Mouse (Mus musculus): ENCODE data around the gene Hoxb7. TPM values are rescaled to one million over a fixed set of nuclear protein-coding genes. Genes with fewer than 3 reads are reported as not detected.

Gene Hoxb7
- polyA plus RNA-seq, 2 experiments: 0.02 to 0.19 TPM

GRCm38 (mm10) chr11:96324125-96324524 lies 37.7 kb downstream of the Hoxb7 start:
- Histone ChIP-seq H3K9ac (replicated peaks) (no peak overlapping the region), H3K4me2 (ENCODE audit: low read depth) (no peak overlapping the region), H3K4me3 (ENCODE audit: insufficient read depth in 1 of 2, low read depth in 2 of 2, low read length in 2 of 2) (no peak overlapping the region), H3K4me1 (replicated peaks; ENCODE audit: control insufficient read depth in 2 of 2, insufficient read depth in 2 of 2, low read length in 1 of 2) (no peaks in the 10 kb centered on the region), H3K27me3 (ENCODE audit: control insufficient read depth, insufficient read depth, low read length) (peaks cover 68% of the 10 kb centered on the region), H3K36me3 (replicated peaks; ENCODE audit: control insufficient read depth, insufficient read depth, low read depth) (no peaks in the 10 kb centered on the region), H3K27ac (no peak overlapping the region), H3K9me3 (ENCODE audit: control insufficient read depth, low read length) (no peaks in the 10 kb centered on the region)
- 18% methylated on average over 5 of the region's 5 CpGs for WGBS (ENCODE audit: insufficient replicate concordance)
- ATAC-seq (ENCODE audit: insufficient read depth): no peak
- TF ChIP-seq CTCF (IDR thresholded peaks at IDR 0.05; ENCODE audit: low read depth) (no peak), EP300 (IDR thresholded peaks at IDR 0.05; ENCODE audit: low read depth) (no peak)
- DNase-seq (ENCODE audit: low read depth in 3 of 3, low spot score in 3 of 3): no peak

DNA sequence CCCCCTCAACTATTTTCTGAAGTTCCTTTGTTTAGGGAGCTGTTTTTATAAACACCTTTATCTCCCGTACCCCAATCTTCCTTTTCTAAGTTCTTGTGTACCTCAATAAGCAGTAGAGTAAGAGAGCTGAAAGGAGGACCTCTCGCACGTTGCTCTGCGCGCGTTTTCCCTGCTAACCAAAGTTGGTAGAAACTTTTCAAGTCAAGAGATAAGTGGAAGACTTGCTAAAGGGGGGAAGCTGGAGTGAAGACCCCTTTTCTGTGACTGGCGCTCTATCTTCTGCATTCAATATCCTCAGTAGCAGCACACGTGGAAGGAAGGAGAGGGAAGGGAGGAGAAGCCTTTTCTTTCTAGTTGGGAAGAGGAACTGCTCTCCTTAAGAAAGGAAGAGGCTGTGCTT lies 38.5 kb downstream of the Hoxb7 start:
- no peaks in the 10 kb centered on the region for H3K36me3 ChIP-seq (replicated peaks; ENCODE audit: control insufficient read depth, insufficient read depth, low read depth)
- H3K27me3 ChIP-seq (ENCODE audit: control insufficient read depth, insufficient read depth, low read length): peaks cover 63% of the 10 kb centered on the region
- TF ChIP-seq CTCF (IDR thresholded peaks at IDR 0.05; ENCODE audit: low read depth): no peak
- no peak for TF ChIP-seq EP300 (IDR thresholded peaks at IDR 0.05; ENCODE audit: low read depth)
- H3K4me3 ChIP-seq (ENCODE audit: insufficient read depth in 1 of 2, low read depth in 2 of 2, low read length in 2 of 2): no peak overlapping the region
- no peaks in the 10 kb centered on the region for H3K4me1 ChIP-seq (replicated peaks; ENCODE audit: control insufficient read depth in 2 of 2, insufficient read depth in 2 of 2, low read length in 1 of 2)
- H3K4me2 ChIP-seq (ENCODE audit: low read depth): no peak overlapping the region
- ATAC-seq (ENCODE audit: insufficient read depth): no peak
- H3K9ac ChIP-seq (replicated peaks): no peak overlapping the region
- H3K9me3 ChIP-seq (ENCODE audit: control insufficient read depth, low read length): no peaks in the 10 kb centered on the region
- no peak for DNase-seq (ENCODE audit: low read depth in 3 of 3, low spot score in 3 of 3)
- WGBS (ENCODE audit: insufficient replicate concordance): 27% methylated on average over 8 of the region's 8 CpGs
- H3K27ac ChIP-seq: no peak overlapping the region

DNA sequence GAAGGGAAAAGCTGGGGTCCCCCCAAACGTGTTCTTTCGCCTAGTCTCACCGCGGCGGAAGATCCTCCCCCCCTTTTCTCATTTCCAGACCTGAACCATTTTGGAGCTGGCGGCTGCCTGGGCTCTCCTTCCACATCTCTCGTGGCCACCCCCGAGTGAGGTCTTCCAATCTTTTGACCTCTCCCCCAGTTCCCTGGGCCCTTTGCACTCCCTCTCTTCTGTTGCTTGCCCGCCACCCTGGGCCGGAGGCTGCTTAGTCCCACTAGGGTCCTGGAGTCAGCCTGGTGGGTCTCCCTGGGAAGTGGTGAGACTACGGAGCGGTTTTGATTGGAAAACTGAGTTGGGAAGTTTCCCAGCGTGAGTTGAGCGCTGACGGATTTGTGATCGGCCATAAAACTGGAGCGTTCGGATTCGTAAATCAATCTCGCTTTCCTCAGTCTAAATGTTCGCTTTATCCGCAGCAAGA lies 39.4 kb downstream of the Hoxb7 start:
- 47% methylated on average over 22 of the region's 22 CpGs for WGBS (ENCODE audit: insufficient replicate concordance)
- no peaks in the 10 kb centered on the region for H3K36me3 ChIP-seq (replicated peaks; ENCODE audit: control insufficient read depth, insufficient read depth, low read depth)
- DNase-seq (ENCODE audit: low read depth in 3 of 3, low spot score in 3 of 3): no peak
- H3K9ac ChIP-seq (replicated peaks): no peak overlapping the region
- H3K4me3 ChIP-seq (ENCODE audit: insufficient read depth in 1 of 2, low read depth in 2 of 2, low read length in 2 of 2): no peak overlapping the region
- H3K4me1 ChIP-seq (replicated peaks; ENCODE audit: control insufficient read depth in 2 of 2, insufficient read depth in 2 of 2, low read length in 1 of 2): no peaks in the 10 kb centered on the region
- TF ChIP-seq CTCF (IDR thresholded peaks at IDR 0.05; ENCODE audit: low read depth) (no peak), EP300 (IDR thresholded peaks at IDR 0.05; ENCODE audit: low read depth) (no peak)
- peaks cover 63% of the 10 kb centered on the region for H3K27me3 ChIP-seq (ENCODE audit: control insufficient read depth, insufficient read depth, low read length)
- H3K9me3 ChIP-seq (ENCODE audit: control insufficient read depth, low read length): no peaks in the 10 kb centered on the region
- H3K27ac ChIP-seq: no peak overlapping the region
- ATAC-seq (ENCODE audit: insufficient read depth): no peak
- no peak overlapping the region for H3K4me2 ChIP-seq (ENCODE audit: low read depth)

GRCm38 (mm10) chr11:96326705-96327104 lies 40.3 kb downstream of the Hoxb7 start:
- WGBS (ENCODE audit: insufficient replicate concordance): 43% methylated on average over 12 of the region's 12 CpGs
- DNase-seq (ENCODE audit: low read depth in 3 of 3, low spot score in 3 of 3) (no peak), ATAC-seq (ENCODE audit: insufficient read depth) (no peak)
- no peak overlapping the region for H3K4me2 ChIP-seq (ENCODE audit: low read depth)
- H3K4me1 ChIP-seq (replicated peaks; ENCODE audit: control insufficient read depth in 2 of 2, insufficient read depth in 2 of 2, low read length in 1 of 2): no peaks in the 10 kb centered on the region
- no peak overlapping the region for H3K9ac ChIP-seq (replicated peaks)
- no peaks in the 10 kb centered on the region for H3K9me3 ChIP-seq (ENCODE audit: control insufficient read depth, low read length)
- TF ChIP-seq CTCF (IDR thresholded peaks at IDR 0.05; ENCODE audit: low read depth) (no peak), EP300 (IDR thresholded peaks at IDR 0.05; ENCODE audit: low read depth) (no peak)
- no peak overlapping the region for H3K27ac ChIP-seq
- H3K4me3 ChIP-seq (ENCODE audit: insufficient read depth in 1 of 2, low read depth in 2 of 2, low read length in 2 of 2): no peak overlapping the region
- peaks cover 64% of the 10 kb centered on the region for H3K27me3 ChIP-seq (ENCODE audit: control insufficient read depth, insufficient read depth, low read length)
- H3K36me3 ChIP-seq (replicated peaks; ENCODE audit: control insufficient read depth, insufficient read depth, low read depth): no peaks in the 10 kb centered on the region

- Histone ChIP-seq H3K4me2 (ENCODE audit: low read depth) (no peak overlapping the region), H3K27me3 (ENCODE audit: control insufficient read depth, insufficient read depth, low read length) (peaks cover 66% of the 10 kb centered on the region), H3K9ac (replicated peaks) (no peak overlapping the region), H3K36me3 (replicated peaks; ENCODE audit: control insufficient read depth, insufficient read depth, low read depth) (no peaks in the 10 kb centered on the region), H3K4me3 (ENCODE audit: insufficient read depth in 1 of 2, low read depth in 2 of 2, low read length in 2 of 2) (no peak overlapping the region), H3K9me3 (ENCODE audit: control insufficient read depth, low read length) (no peaks in the 10 kb centered on the region), H3K27ac (no peak overlapping the region), H3K4me1 (replicated peaks; ENCODE audit: control insufficient read depth in 2 of 2, insufficient read depth in 2 of 2, low read length in 1 of 2) (no peaks in the 10 kb centered on the region)
- no peak for DNase-seq (ENCODE audit: low read depth in 3 of 3, low spot score in 3 of 3)
- no peak for TF ChIP-seq EP300 (IDR thresholded peaks at IDR 0.05; ENCODE audit: low read depth)
- TF ChIP-seq CTCF (IDR thresholded peaks at IDR 0.05; ENCODE audit: low read depth): no peak
- 41% methylated on average over 7 of the region's 7 CpGs for WGBS (ENCODE audit: insufficient replicate concordance)
- no peak for ATAC-seq (ENCODE audit: insufficient read depth)
Measured at GRCm38 (mm10) chr11:96327122-96327521, 40.7 kb downstream of the Hoxb7 start.

Data from liver, embryonic 14.5 days (tissue).